Mouse (Mus musculus) spleen, postnatal 14 days (tissue): ENCODE measurements around the gene Dcaf6.

Source experiments
- DNase-seq, 2 experiments: peaks; one replicate each; pipeline ENCODE4 v3.0.0; 2021 to 2022; ENCODE audit warnings: low spot score in 2 of 2

Gene Dcaf6

DNA sequence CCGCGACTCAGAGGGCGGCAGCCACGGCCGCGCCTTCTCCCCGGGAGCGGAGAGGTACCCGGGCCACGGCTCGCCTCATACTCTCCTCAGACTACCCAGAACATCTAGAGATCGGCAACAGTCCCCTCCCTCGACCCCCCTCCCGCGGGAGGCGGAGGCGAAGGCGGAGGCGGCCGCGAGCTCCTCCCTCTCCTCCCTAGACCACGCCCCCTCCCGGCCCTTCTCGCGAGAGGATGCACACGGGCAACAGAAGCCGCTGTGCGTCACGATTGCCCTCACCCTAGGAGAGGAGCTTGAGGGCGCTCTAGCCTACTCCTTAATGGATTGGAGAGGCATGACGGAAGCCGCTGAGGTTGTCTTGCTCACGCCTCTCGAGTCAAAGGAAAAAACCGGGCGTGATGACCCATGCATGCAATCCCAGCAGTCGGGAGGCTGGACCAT is at the start of gene Dcaf6, which contains the start of gene Mpc2:
Dcaf6 (minus strand) TSS at position 116 of the 441 bp plus-strand sequence.
Mpc2 (plus strand) TSS at position 278 of the 441 bp plus-strand sequence.
- peak; percentile 100 for DNase-seq

DNA sequence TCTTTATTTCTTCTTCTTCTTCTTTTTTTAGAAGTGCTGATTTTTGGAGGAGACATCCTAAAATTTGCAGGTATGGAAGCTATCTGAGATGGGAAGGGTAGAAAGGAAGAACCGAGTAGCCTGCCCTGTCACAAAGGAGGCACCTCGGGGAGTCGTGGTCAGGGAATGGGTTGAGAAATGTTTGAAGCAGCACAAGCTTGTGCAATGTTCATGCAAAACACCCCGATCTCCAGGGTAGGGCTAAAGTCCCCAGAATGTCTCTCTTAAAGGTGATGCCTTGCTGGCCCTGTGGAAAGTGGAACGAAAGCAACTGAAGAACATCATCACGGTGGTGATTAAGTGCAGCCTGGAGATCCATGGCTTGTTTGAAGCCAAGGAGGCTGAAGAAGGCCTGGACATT is 46.0 kb upstream of the Dcaf6 start:
- no peak for DNase-seq

DNA sequence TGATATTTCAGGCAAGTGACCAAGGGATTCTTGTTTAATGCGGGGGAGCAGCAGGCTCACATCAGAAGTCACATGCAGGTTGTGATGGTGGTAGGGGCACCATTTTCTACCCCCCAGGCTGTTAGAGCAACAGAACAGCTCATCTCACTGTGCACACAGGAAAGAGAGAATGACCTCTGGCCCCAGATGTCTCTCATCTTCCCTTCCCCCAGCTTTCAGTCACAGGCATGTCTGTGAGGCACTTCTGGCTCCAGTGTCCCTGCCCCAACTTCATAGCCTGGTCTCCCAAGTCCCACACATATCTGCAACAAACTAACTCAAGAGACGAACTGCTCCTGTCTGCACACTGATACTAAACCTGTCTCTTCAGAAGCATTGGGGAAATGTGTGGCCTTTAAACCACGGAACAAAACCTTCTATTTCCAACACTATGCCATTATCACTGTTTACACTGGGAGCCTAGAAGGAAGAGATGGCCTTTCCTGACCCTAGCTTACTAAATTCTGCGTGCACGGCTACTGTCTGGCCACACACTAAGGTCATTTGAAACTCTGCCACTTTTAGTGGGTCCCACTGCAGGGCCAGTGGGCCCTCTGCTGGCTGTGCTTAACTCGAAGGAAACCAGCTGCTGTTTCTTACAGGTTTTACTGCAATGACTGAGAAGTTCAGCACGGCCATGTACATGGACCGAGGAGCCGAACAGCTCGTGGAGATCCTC is 43.2 kb upstream of the Dcaf6 start:
- DNase-seq = peak in 1 of 2 experiments; percentile 17

DNA sequence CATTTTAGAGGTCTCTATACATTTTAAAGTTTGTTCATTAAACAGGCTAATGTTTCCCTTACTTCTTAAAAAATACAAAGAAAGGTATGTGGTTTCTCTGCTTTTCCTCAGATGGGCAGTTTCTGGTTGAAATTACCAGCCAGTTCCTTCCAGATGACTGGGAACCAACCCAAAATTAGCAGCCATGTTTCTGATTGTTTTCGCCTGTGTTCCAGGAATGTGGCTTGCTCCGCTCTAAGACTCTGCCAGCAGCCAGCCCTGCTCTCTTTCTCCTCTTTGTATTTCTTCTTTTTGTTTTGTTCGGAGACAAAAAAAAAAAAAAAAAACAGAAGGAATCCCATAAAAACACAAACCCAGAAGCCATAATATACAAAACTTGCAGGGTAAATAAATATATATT is 38.6 kb upstream of the Dcaf6 start:
- no peak for DNase-seq

DNA sequence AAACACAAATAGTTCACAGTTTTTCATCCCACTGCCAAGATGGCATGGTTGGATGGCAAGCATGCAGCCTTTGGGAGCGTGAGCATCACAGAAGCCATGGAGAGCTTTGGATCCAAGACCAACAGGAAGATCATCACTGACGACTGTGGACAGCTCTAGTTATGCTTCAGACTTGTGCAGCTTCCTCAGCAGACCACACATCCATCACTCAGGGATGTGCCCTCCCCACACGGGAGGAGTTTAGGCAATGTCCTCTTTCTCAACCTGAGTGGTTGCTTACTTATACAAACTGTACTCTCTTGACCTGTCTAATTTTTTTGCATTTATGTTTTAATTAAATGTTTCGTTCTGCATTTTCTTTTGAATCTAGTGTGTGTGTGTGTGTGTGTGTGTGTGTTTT is 28.9 kb upstream of the Dcaf6 start:
- DNase-seq = no peak

DNA sequence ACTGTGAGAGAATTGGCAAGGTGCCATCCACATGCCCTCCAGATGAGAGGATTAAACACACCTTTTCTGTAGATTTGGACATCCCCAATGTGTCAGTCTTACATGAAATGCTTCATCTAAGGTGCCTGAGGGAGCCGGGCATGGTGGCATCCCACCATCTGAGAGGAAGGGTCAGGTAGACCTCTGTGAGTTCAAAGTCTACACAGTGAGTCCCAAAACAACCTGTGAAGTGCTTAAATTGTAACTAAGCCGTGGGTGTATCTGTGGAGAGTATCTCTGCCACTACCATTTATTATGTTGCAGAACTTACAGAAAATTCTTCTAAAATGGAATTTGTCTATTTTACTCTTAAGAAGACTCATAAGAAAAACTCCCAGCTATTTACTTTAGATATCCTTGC is 25.8 kb upstream of the Dcaf6 start:
- no peak for DNase-seq

DNA sequence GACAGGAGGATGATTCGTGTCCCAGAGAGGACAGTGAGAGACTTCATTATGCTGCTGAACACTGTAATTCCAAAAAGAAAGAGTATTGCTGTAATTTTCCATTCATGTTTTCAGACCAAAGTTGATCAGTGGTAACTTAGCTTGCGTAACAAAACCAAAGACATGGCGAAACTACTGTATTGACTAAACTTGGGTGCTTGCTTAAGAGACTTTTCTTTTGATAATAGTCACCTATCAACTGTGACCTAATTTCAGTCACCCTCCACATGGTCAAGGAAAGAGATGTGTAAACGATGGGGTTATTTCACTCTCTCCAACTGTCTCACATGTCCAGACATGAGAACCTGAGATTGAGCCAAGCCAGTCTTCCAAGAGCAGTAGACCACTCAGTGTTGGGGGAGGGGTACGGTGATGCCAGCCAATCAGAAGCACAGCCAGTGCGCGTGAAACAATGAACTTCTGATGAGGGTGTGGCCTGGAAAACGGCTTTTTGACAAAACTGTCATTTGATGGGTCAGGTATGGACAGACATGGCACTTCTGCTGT is 24.5 kb upstream of the Dcaf6 start, which contains the start of gene Adcy10:
Adcy10 (plus strand) TSS at position 496 of the 546 bp plus-strand sequence.
- no peak for DNase-seq

DNA sequence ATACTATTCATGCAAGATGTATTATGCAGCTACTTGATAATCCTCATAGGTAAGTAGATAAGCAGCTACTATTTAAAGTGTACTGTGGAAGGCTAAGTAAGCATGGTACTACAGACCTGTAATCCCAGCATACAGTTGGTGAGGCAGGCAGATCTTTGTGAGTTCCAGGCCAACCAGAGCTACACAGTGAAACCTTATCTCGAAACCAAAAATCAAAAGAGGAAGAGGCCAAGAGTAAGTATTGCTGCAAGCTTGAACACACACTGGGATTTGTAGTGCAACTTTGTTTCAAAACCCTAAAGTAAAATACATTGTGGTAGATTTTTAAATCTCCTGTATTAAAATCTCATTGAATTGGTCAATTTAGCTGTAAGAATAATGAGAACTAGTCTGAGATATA is 11.2 kb upstream of the Dcaf6 start:
- no peak for DNase-seq

DNA sequence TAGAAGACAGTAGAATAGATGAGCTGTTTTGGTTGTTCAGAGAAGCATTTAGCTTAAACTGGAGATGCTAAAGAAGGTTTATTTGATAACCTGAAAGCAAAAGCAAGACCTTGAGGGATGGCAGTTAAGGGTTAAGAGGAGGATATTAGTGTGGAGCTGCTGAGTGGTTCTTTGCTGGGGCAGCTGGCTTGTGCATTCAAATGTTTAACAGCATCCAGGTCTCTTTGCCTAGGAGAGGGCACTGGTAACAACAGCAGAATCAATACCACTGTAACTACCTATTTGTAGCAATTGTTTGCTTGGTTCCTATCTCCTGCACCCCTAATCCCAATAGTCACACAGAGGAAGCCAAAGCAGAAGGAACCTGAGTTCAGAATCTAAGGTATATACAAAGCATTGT is 9.4 kb upstream of the Dcaf6 start:
- DNase-seq = no peak

DNA sequence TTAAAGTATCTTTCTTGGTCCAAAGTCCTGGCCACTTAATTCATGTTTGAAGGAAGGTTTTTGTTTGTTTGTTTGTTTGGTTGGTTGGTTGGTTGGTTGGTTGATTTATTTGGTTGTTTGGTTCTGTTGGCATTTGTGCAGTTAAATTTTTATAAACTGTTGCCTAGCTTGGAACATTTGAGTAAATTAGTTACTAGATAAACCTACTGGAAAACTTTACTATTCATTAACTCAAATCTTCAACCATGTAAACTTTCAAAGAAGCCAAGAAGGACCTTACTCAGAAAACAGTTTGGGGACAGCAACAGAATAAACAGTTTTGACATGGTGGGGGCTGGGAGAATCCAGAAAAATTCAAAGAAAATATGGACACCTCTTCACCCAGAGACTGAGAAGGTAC is 8.7 kb upstream of the Dcaf6 start:
- DNase-seq = no peak

DNA sequence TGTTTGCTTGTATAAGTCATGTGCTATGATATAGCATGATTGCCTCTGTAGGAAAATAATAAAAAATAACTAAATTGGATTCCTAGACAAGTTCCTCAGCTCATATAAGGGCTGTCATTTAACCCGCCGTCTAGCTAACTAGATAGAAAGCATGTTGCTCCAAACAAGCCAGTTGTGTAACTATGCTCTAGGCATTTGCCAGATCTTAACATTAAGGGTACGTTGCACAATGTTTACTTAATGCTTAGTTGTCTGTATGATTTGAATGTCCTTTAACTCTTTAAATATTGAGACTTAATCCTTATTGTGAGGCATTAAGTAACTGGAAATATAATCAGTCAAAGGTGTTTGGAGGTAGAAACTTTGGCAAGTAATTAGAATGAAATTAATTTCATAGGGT is 4.3 kb upstream of the Dcaf6 start:
- DNase-seq = no peak

DNA sequence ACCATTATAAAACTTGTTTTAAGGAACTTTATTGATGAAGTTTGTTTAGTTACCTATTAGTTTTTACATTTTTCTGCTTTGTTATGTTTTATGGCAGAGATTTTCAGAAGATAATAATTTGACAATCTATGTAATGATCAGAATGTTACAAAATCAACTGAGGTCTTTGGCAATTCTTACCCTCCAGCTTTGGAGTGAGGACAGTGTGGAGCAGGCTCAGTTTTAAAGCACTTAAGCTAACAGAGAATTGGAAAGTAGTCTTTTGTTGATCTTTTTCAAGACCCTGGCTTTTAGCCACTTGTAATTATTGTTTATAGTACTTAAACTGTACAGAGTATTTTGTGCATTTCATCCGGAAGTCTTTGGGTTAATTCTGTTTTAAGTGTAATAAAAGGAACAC is 2.6 kb upstream of the Dcaf6 start:
- DNase-seq = no peak

DNA sequence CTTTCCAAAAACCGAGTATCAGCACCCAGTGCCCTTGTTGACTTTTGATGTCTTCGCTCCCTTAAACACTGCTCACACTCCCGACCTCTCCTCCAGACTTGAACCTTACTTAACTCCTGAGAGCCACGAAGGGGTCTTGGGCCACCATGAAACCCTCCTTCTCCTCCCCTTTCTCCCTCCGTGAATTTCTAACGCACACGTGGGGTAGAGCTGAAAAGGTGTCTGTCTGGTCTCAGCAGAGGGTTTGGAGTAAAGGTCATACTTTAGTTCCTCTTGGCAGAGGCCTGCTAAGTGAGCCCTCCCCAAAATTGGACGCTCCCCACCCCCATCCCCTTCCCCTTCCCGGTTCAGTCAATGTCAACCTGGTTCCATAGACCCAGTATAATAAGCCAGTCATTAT is 1.4 kb upstream of the Dcaf6 start:
- no peak for DNase-seq

DNA sequence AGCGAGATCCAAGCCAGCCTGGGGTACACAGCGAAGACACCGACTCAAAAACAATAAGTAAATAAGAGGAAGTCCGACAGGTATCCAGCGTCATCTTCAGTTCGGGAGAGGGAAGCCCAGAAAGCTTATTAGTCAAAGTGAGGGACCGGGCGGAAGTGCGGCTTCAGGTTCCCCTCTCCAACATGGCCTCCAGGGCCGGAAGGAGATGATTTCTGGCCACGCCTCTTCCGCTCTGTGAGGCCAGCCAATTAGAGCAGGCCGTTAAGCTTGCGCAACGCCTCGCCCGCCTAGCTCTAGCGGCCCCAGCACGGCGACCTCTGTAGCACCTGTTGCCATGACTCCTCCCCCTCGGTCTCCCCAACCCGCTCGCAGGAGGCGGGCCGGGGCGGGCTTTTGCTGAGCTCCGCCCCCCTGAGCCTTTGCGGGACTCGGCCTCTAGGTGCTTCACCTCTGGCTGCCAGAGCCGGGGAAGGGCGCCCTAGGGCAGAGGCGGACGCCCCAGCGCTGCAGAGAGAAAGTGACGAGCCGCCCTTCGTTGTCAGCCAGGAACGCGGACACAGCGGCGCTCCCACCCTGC is 614 bp upstream of the Dcaf6 start:
- DNase-seq = peak; percentile 99

DNA sequence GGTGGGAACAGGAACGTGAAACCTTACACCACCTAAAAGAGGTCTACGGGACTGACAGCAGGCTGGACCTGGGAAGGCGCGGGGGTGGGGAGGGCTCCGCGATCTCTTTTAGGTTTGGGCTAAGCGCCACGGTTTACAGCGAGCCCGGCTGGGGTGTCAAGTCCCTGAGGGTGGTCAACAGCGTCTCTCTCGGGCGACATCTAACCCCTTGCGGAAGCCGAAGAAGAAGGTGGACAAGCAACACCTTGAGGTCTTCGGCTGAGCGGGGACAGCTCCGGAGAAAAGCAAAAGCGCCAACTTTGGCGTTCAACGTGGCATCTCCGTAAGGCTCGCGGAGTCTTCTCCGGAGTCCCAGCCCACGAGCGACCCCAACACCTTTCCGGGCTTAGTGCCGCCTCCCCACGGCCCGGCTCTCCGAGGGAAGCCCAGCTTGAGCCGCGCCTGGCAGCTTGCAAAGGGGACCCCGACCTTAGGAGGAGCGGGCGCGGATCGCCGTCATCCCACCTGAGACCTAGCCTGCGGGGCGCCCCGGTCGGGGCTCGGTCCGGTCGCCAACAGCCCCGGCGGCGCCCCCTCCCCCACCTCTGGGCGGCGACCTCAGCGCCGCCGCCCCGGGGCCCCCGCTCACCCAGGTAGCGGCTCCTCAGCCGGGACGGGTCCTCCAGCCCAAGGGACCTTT is 633 bp downstream of the Dcaf6 start:
- peak; percentile 43 to 44 for DNase-seq

DNA sequence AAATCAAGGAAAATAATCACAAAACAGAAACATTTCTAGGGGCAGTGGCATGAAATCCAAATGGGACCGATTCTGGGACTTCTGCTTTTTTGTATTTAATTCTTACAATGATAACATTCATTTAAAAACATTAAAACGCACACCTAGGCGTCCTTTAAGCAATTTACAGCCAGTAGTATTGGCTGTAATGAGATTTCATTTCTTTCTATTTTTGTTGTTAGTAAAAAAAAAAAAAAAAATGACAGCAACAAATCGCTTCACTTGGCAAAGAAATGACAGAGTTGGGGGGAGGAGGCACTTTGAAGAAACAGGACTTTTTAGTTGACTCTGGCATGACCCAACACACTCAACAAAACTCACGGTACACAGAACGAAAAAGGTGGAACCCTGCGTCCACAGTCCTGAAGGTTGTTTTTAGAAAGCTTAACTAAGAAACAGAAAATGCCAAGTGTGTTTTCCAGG is 1.2 kb downstream of the Dcaf6 start:
- DNase-seq = no peak

DNA sequence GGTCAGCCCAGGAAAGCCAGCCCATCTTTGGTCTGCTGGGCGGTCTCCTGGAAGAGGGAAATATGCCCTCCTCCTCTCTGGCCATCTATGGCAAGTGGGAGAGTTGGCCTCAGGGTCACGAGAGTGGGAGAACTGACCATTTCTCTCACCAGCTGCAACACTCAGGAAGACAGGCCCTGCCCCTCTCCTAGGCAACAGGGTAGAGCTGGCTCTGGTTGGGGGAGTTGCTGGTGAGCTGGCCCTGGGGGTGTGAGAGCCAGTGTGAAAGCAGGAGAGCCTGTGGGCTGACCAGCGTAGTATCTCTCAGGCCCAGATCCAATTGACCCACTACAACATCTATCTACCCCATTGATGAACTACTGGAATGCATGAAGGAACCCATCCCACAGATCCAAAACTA is 18.6 kb downstream of the Dcaf6 start:
- no peak for DNase-seq

DNA sequence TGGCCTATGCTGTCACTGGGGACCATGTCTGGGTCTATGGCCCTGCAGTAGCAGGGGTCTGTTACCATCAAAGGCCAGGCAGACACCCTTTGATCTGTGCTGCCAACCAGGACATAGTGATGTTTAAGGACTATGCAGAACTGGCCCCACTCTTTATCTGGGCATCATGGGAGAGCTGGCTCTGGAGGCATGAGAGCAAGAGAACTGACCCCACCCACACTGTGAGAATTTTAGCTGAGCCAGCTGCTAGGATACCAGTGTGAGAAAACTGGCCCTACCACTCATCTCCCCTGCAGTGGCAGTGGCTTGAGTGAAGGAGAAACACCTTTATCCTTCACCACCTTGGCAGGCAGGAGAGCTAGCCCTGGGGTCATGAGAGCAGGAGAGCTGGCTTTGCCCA is 19.1 kb downstream of the Dcaf6 start:
- no peak for DNase-seq

DNA sequence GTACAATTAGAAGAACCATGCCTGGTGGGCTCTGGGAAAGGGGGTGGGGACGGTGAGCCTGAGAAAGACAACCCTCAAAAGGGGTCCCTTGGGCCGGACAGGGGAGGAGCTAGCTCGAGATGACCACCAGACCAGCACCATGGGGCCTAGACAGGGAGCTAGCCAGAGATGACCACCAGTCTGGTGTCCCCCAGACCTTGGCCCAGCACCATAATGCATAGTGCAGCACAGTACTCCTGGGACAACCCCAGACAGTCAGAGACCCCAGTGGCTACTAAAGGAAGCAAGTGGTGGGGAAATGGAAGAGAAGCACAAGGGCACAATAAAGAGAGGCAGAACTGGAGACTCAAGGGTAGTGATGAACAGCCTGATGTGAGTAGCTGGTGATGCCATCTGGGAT is 19.5 kb downstream of the Dcaf6 start:
- no peak for DNase-seq

DNA sequence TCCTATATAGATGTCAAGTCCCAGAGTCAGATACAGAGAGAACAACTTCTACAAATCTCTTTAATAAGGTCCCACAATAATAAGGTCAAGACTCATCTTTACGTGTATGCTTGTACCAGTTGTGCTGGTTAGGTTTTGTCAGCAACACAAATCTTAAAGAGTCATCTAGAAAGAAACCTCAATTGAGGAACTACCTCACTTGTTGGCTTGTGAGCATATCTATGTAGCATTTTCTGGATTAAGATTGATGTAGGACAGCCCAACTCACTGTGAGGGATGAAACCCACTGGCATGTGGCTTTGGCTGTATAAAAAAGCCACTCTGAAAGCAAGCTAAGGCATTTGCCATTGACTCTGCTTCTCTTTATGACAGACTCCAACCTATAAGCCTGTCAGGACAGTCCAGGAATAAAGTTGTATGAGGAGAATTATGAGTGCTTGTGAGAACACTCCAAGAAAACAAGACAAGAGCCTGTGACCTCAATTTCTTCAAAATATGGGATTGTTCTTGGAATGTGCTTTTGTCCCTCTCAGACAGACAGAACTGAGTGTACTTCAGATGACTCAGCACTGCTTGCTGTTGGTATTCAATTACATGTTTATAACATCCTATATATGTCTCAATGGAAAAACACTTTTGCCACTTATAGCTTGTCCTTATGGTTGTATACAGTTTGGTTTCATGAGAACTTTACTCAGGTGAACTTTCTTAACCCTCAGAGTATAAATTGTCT is 21.8 kb downstream of the Dcaf6 start:
- no peak for DNase-seq

DNA sequence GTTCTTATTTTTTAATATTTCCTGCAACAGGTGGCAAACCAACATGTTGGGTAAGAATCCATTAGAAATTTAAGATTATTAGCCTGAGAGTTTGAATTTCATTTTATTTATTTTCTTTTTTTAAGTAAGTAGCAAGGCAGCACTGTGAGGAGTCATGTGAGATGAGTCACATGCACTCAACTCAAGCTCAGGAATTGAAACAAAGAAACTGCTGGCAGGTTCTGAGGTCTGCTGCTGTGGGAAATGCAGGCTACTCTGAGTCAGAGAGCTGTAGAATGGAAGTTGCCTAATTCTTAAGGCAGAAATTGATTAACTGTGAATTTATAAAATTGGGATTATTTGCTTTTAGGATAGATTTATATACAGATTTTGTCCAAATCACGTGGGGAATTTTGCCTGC is 27.4 kb downstream of the Dcaf6 start:
- no peak for DNase-seq

DNA sequence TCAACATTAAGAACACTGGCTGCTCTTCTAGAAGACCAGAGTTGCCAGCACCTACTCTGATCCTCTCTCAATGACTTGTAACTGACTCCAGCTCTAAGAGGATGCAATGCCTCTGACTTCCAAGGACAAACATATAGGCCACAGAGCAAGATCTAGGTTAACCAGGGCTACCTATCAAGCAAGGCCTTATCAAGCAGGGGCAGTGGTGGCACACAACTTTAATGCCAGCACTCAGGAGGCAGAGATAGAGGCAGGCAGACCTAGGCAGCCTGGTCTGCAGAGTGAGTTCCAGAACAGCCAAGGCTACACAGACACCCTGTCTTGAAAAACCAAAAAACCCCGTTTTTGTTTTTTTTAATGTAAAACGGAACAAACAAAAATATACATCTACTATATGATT is 34.0 kb downstream of the Dcaf6 start:
- DNase-seq = peak; percentile 9 to 15
